Mouse (Mus musculus): ENCODE results near the gene Efnb2. TPM values are rescaled to one million over a fixed set of nuclear protein-coding genes. Genes with fewer than 3 reads are reported as not detected.

Gene Efnb2
- polyA plus RNA-seq, 1 experiment from 2014 or later = 18.3 TPM

DNA sequence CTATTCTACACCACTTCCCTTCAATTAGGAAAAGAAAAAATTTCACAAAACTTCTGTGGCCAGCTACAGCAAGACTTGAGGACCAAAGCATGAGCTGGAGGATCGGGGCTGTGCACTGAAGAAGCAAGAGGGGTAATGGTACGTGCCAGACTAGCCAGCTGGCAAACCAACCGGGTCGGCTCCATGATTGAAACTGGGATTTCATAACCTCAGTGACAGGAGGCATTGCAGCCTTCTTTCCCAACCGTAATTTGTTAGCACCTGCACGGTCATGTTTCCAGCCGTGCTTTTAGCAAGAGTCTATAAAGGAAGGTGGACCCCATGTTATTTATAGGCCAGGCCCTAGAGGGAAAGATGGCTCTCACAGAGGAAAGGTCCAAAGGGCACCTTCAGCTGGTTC lies 12.4 kb downstream of the Efnb2 start:
- DNase-seq (ENCODE audit: low spot score, missing footprints) (no peak), ATAC-seq (ENCODE audit: low FRiP score) (no peak)
- Histone ChIP-seq H3K4me3 (ENCODE audit: low read depth, low read length) (no peak overlapping the region), H3K9me3 (ENCODE audit: control insufficient read depth, low read length) (no peaks in the 10 kb centered on the region), H3K27ac (ENCODE audit: low read depth, low read length) (no peak overlapping the region), H3K4me2 (no peak overlapping the region), H3K4me1 (ENCODE audit: control insufficient read depth, insufficient read depth, low read length) (peaks cover 6% of the 10 kb centered on the region), H3K27me3 (ENCODE audit: control insufficient read depth, insufficient read depth, low read length) (peaks cover 90% of the 10 kb centered on the region), H3K9ac (ENCODE audit: low read length) (no peak overlapping the region), H3K36me3 (ENCODE audit: control insufficient read depth, insufficient read depth, low read length) (no peaks in the 10 kb centered on the region)
- whole genome bisulfite sequencing = 89% methylated on average over 7 of the region's 7 CpGs

DNA sequence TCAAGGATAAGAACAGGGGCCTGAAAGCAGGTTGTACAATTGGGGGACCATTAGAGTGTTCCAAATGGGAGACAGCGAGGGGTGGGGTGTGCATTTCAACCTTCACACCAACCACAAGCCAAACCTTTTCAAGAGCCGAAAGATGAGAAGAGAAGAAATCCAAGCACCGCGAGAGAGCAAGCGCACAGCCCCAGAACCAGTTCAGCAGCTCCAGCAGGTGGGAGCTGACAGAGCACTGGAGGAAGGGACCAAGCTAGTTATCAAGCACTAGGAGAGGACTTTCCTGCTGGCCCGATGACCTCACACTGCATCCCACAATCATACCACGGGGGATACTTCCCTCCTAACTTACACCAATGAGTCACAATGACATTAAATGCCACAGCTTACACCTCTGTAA lies 13.2 kb downstream of the Efnb2 start:
- Histone ChIP-seq H3K4me3 (ENCODE audit: low read depth, low read length) (no peak overlapping the region), H3K4me1 (ENCODE audit: control insufficient read depth, insufficient read depth, low read length) (0 out of 2 replicates have a peak, but pooled peaks cover 2% of the 10 kb centered on the region), H3K27ac (ENCODE audit: low read depth, low read length) (no peak overlapping the region; the same call in 1 of the 2 replicates), H3K27me3 (ENCODE audit: control insufficient read depth, insufficient read depth, low read length) (peaks cover 86% of the 10 kb centered on the region), H3K36me3 (ENCODE audit: control insufficient read depth, insufficient read depth, low read length) (no peaks in the 10 kb centered on the region), H3K9me3 (ENCODE audit: control insufficient read depth, low read length) (no peaks in the 10 kb centered on the region), H3K9ac (ENCODE audit: low read length) (no peak overlapping the region), H3K4me2 (no peak overlapping the region)
- no peak for DNase-seq (ENCODE audit: low spot score, missing footprints)
- WGBS = 84% methylated on average over 7 of the region's 7 CpGs
- no peak for ATAC-seq (ENCODE audit: low FRiP score)

DNA sequence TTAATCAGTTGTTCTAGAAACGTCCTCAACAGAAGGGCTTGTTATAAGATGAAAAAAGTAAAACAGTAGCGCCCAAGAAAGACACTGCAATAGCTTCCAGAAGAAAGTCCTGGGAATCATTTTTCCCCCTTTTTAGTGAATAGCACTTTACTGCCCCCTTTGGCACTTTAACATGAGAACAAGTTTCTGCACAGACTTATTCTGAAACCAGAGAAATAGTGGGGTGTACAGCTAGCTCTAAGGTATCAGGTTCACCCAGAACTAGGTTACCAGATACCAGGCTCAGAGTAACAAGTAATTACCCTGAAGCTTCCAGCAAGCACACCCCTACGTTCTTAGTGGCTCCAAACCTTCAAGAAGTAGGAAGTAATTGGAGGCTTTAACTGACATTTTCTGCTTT lies 13.7 kb downstream of the Efnb2 start:
- 0 out of 2 replicates have a peak, but pooled peaks cover 2% of the 10 kb centered on the region for H3K4me1 ChIP-seq (ENCODE audit: control insufficient read depth, insufficient read depth, low read length)
- H3K4me2 ChIP-seq = no peak overlapping the region
- ATAC-seq (ENCODE audit: low FRiP score) (no peak), DNase-seq (ENCODE audit: low spot score, missing footprints) (no peak)
- no peaks in the 10 kb centered on the region for H3K36me3 ChIP-seq (ENCODE audit: control insufficient read depth, insufficient read depth, low read length)
- H3K9ac ChIP-seq (ENCODE audit: low read length) = no peak overlapping the region
- 85% methylated on average over 3 of the region's 3 CpGs for WGBS
- H3K4me3 ChIP-seq (ENCODE audit: low read depth, low read length) = no peak overlapping the region
- no peak overlapping the region for H3K27ac ChIP-seq (ENCODE audit: low read depth, low read length)
- no peaks in the 10 kb centered on the region for H3K9me3 ChIP-seq (ENCODE audit: control insufficient read depth, low read length)
- peaks cover 82% of the 10 kb centered on the region for H3K27me3 ChIP-seq (ENCODE audit: control insufficient read depth, insufficient read depth, low read length)

DNA sequence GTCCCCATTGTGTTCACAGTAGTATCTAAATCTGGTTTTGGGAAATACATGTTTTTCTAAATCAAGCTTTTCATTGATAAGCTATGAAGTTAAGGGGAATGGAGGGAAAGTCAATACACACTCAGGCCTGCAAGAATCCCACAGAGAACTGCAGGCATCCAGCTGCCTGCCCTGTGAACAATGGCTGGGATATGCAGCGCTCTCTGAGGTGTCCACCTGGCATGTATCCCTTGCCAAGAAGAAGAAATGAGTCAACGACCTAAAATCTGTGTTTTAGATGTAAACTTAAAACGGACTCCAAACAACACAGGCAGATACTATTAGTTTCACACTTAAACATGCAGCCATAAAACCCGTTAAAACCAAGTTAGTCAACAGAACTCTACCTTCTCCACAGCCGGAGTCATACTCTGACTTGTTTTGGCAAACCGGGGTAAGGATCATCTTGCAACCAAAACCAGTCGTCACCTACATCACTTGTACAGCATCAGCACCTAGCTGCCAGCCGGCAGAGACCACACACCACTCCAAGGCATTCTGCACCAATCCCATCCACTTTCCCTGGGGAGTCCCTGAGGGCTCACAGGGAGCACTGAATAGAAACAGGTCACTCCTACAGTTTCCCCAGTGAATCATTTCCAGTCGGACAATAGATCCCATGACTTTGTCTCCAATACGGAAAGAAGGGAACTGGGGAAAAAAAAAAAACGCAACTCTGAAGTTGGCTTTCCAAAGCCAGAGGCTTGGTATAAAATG lies 16.7 kb downstream of the Efnb2 start:
- Histone ChIP-seq H3K4me1 (ENCODE audit: control insufficient read depth, insufficient read depth, low read length) (peaks cover 8% of the 10 kb centered on the region), H3K9me3 (ENCODE audit: control insufficient read depth, low read length) (no peaks in the 10 kb centered on the region), H3K4me2 (no peak overlapping the region), H3K36me3 (ENCODE audit: control insufficient read depth, insufficient read depth, low read length) (no peaks in the 10 kb centered on the region), H3K27ac (ENCODE audit: low read depth, low read length) (no peak overlapping the region), H3K9ac (ENCODE audit: low read length) (no peak overlapping the region), H3K4me3 (ENCODE audit: low read depth, low read length) (no peak overlapping the region), H3K27me3 (ENCODE audit: control insufficient read depth, insufficient read depth, low read length) (peaks cover 52% of the 10 kb centered on the region)
- no peak for ATAC-seq (ENCODE audit: low FRiP score)
- no peak for DNase-seq (ENCODE audit: low spot score, missing footprints)
- 84% methylated on average over 11 of the region's 11 CpGs for WGBS

DNA sequence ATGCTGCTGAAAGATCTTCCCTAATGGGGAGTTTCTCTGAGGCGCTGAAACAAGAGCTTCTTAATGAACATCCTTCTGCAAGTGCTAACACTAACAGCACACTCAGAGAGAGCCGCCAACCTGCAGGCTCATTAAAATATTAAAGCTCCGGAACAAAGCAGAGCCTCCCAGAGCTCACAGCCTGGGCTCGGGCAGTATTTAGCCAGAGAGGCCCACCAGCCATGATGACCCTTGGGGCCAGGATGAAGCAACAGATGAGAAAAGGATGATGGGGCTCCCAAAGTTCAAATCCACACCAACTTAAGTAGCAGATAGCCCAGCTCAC lies 20.8 kb downstream of the Efnb2 start:
- H3K27me3 ChIP-seq (ENCODE audit: control insufficient read depth, insufficient read depth, low read length) = peaks cover 13% of the 10 kb centered on the region
- no peaks in the 10 kb centered on the region for H3K9me3 ChIP-seq (ENCODE audit: control insufficient read depth, low read length)
- DNase-seq (ENCODE audit: low spot score, missing footprints) (no peak), ATAC-seq (ENCODE audit: low FRiP score) (no peak; the same call in 1 of the 2 replicates)
- no peak overlapping the region for H3K4me2 ChIP-seq
- peaks cover 8% of the 10 kb centered on the region for H3K4me1 ChIP-seq (ENCODE audit: control insufficient read depth, insufficient read depth, low read length)
- WGBS = 4% methylated on average over 4 of the region's 4 CpGs
- H3K9ac ChIP-seq (ENCODE audit: low read length) = no peak overlapping the region
- no peaks in the 10 kb centered on the region for H3K36me3 ChIP-seq (ENCODE audit: control insufficient read depth, insufficient read depth, low read length)
- H3K27ac ChIP-seq (ENCODE audit: low read depth, low read length) = no peak overlapping the region
- H3K4me3 ChIP-seq (ENCODE audit: low read depth, low read length) = no peak overlapping the region

DNA sequence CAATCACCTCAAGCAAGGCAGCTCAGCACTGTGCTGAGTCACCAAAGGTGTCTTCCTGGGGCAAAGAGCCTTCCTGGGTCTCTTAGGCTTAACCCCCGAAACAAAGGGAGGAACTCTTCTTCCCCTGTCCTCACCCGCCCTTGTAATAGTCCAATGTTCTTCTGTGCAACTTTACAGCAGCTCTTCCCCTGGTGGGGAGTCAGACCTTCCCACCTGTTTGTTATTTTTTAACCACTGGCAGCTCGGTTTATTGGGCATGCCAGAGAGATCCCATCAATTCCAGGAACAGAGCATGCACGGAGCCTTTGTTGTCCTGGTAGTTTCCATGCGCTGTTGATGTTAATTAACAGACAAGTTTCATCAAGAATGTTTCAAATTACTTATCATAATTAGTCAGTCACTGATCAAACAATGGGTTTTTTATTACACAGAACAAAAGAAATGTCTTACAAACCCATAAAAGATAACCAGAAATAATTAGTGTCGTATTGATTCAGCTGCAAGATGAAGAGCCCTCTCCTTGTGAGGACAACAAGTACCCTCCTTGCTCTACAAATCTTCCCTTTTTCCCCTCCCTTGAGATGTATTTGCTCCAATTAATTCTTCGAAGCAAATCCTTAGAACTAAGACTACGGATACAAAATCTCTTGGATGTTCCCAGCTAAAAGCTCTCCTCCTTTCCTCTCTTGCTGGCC lies 21.3 kb downstream of the Efnb2 start:
- no peak for ATAC-seq (ENCODE audit: low FRiP score)
- no peaks in the 10 kb centered on the region for H3K9me3 ChIP-seq (ENCODE audit: control insufficient read depth, low read length)
- H3K4me3 ChIP-seq (ENCODE audit: low read depth, low read length) = no peak overlapping the region
- peaks cover 11% of the 10 kb centered on the region for H3K27me3 ChIP-seq (ENCODE audit: control insufficient read depth, insufficient read depth, low read length)
- peaks cover 8% of the 10 kb centered on the region for H3K4me1 ChIP-seq (ENCODE audit: control insufficient read depth, insufficient read depth, low read length)
- DNase-seq (ENCODE audit: low spot score, missing footprints) = no peak
- H3K27ac ChIP-seq (ENCODE audit: low read depth, low read length) = no peak overlapping the region
- 45% methylated on average over 8 of the region's 8 CpGs for WGBS
- no peaks in the 10 kb centered on the region for H3K36me3 ChIP-seq (ENCODE audit: control insufficient read depth, insufficient read depth, low read length)
- H3K9ac ChIP-seq (ENCODE audit: low read length) = no peak overlapping the region
- no peak overlapping the region for H3K4me2 ChIP-seq

DNA sequence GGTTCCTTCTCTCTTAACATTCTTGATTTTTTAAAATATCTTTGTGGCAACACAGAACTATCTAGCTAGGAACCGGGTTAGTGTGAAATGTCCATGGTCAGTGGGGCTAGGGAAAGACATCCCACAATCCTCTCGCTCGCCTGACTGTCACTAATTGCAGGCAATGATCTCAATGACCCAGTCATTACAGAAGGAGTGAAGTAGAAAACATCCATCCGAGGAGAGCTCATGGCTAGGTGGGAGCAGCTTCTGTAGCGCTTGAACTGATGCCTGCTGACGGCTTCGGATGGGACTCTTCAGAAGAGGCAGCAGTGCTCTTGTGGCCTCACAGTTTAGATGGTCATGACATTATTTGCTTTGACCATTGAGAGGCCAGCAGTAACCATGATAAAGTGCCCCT lies 29.6 kb downstream of the Efnb2 start:
- DNase-seq (ENCODE audit: low spot score, missing footprints) (no peak), ATAC-seq (ENCODE audit: low FRiP score) (no peak)
- no peak overlapping the region for H3K4me2 ChIP-seq
- H3K9ac ChIP-seq (ENCODE audit: low read length) = no peak overlapping the region
- H3K9me3 ChIP-seq (ENCODE audit: control insufficient read depth, low read length) = no peaks in the 10 kb centered on the region
- H3K4me3 ChIP-seq (ENCODE audit: low read depth, low read length) = no peak overlapping the region
- H3K36me3 ChIP-seq (ENCODE audit: control insufficient read depth, insufficient read depth, low read length) = no peaks in the 10 kb centered on the region
- H3K27me3 ChIP-seq (ENCODE audit: control insufficient read depth, insufficient read depth, low read length) = no peaks in the 10 kb centered on the region
- WGBS = 88% methylated on average over 7 of the region's 7 CpGs
- H3K4me1 ChIP-seq (ENCODE audit: control insufficient read depth, insufficient read depth, low read length) = no peaks in the 10 kb centered on the region
- no peak overlapping the region for H3K27ac ChIP-seq (ENCODE audit: low read depth, low read length)

DNA sequence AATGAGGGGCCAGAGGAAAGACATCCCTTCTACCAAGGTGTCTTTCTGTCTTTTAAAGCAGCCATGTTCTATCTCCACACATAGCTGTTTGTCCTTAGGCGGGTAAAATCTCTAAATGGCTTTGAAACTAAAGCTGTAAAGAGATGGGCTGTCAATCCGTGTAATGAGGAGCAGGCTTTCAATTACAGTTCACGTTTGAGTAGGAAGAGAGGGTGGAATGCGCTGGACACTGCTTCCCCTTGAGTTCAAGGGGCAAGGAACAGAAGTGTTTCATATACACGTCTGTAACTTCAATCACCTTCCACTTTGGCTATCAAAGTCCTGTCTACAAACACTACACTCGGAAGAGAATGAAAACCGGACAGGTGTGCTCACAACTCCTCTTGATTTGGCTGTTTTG lies 37.0 kb downstream of the Efnb2 start:
- WGBS = 76% methylated on average over 7 of the region's 7 CpGs
- Histone ChIP-seq H3K9me3 (ENCODE audit: control insufficient read depth, low read length) (no peaks in the 10 kb centered on the region), H3K4me3 (ENCODE audit: low read depth, low read length) (no peak overlapping the region), H3K9ac (ENCODE audit: low read length) (no peak overlapping the region), H3K27me3 (ENCODE audit: control insufficient read depth, insufficient read depth, low read length) (no peaks in the 10 kb centered on the region), H3K4me1 (ENCODE audit: control insufficient read depth, insufficient read depth, low read length) (peaks cover 11% of the 10 kb centered on the region), H3K36me3 (ENCODE audit: control insufficient read depth, insufficient read depth, low read length) (peaks cover 7% of the 10 kb centered on the region; the same call in 1 of the 2 replicates), H3K27ac (ENCODE audit: low read depth, low read length) (no peak overlapping the region), H3K4me2 (no peak overlapping the region)
- DNase-seq (ENCODE audit: low spot score, missing footprints) (no peak), ATAC-seq (ENCODE audit: low FRiP score) (no peak)

DNA sequence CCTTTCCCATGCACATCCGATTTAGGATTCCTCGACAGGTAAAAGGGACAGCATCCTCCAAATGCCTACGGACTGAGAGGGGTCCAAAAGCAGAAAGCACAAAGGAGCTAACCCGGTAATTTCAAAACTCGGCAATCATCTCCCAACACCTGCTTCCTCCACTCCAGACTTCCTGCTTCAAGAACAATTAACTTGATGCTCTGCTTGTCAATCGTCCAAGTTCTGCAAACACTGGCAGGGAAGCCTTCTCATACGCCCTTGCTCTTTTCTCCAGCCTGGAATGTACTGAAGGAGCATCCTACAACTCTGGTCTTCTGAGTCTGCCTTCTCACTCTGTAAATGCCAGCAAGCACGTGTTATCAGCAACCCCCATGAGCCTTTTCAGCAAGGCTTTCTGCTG lies 37.6 kb downstream of the Efnb2 start:
- no peak overlapping the region for H3K4me2 ChIP-seq

More for the DNA sequence above, 37.6 kb downstream of the Efnb2 start:
- no peak for ATAC-seq (ENCODE audit: low FRiP score)
- Histone ChIP-seq H3K36me3 (ENCODE audit: control insufficient read depth, insufficient read depth, low read length) (peaks cover 7% of the 10 kb centered on the region; the same call in 1 of the 2 replicates), H3K4me3 (ENCODE audit: low read depth, low read length) (no peak overlapping the region), H3K9ac (ENCODE audit: low read length) (no peak overlapping the region), H3K9me3 (ENCODE audit: control insufficient read depth, low read length) (no peaks in the 10 kb centered on the region), H3K4me1 (ENCODE audit: control insufficient read depth, insufficient read depth, low read length) (peaks cover 11% of the 10 kb centered on the region), H3K27me3 (ENCODE audit: control insufficient read depth, insufficient read depth, low read length) (no peaks in the 10 kb centered on the region), H3K27ac (ENCODE audit: low read depth, low read length) (no peak overlapping the region)
- no peak for DNase-seq (ENCODE audit: low spot score, missing footprints)
- 74% methylated on average over 8 of the region's 8 CpGs for WGBS

Measured in midbrain, embryonic 11.5 days (tissue).